Mouse (Mus musculus) kidney, adult 8-10 months (tissue): Measurements from ENCODE around the gene Slc1a3.
"Not testable (repeated sequence)": the region's sequence is repeated elsewhere in the genome, so short reads cannot be mapped to it uniquely, and the experiment has no call there.

Experiments used
- DNase-seq, 2 experiments: peaks; one replicate each; pipeline ENCODE4 v3.0.0; 2022

The Slc1a3 gene

DNA sequence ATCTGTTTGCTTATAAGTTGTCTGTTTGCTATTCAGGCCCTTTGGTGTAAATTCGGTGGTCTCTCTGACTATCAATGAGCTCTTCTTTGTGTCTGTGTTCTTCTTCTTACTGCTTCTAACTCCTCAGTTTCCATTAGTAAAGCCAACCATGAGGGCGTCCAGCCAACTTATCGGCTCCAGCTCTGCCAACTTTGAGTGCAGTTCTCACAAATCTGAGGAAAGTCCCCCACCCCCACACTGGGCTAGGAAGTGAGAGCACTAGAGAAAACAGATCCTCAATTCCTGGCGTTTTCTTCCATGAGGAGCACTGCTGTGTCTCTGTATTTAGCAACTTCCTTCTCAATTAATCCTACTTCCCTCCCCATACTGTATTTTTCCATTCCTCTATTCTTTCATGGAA, 4.4 kb downstream of the Slc1a3 start:
- DNase-seq, result no peak

DNA sequence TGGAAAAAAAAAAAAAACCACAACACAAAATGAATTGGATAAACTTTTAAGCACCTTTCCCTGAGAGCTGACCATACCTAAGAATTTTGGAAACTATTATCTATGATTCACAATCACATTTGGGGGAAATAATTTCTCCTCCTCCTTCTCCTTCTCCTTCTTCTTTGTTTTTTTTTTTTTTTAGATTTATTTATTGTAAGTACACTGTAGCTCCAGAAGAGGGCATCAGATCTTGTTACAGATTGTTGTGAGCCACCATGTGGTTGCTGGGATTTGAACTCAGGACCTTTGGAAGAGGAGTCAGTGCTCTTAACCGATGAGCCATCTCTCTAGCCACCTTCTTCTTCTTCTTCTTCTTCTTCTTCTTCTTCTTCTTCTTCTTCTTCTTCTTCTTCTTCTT, 5.0 kb downstream of the Slc1a3 start:
- not testable (repeated sequence) for DNase-seq

DNA sequence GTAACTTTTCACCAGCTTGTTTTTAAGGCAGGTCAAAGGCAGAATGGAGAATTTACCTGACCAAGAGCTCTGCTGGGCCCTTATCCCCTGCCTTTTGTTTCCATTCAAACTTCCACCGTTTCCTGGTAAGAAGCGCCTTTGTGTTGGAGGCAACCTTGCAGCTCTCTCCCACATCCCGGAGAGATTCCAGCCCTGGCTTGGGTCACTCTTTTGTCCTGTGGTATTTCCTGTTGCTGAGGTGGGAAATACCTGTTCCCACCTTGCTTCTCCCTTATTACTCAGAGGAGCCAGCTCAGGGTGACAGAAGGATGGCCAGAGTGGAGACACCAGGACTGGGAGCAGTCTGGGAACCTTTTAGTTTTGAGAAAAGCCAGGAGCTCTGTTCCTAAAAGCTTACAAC, 12.6 kb downstream of the Slc1a3 start:
- DNase-seq, result no peak

DNA sequence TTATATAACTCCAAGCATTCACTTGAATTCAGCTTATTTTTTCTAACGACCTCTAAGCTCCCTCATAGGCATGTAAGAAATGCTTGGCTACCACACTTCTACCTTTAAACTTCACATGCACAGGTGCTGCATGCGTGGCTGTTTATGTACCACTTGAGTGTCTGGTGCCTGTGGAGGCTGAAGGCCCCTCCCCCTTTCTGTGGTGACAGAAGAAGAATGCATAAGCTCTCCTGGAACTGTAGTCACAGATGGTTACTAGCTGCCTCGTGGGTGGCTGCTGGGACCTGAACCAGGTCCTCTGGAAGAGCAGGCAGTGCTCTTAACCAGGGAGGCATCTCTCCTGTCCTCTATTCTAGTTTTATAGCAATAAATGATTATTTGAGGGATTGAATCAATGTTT, 13.1 kb downstream of the Slc1a3 start:
- no peak for DNase-seq

DNA sequence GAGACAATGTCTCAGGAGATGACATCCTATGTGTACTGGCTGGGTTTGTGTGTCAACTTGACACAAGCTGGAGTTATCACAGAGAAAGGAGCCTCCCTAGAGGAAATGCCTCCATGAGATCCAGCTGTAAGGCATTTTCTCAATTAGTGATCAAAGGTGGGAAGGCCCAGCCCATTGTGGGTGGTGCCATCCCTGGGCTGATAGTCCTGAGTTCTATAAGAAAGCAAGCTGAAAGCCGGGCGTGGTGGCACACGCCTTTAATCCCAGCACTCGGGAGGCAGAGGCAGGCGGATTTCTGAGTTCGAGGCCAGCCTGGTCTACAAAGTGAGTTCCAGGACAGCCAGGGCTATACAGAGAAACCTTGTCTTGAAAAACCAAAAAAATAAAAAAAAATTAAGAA, 20.4 kb downstream of the Slc1a3 start:
- not testable (repeated sequence) for DNase-seq

DNA sequence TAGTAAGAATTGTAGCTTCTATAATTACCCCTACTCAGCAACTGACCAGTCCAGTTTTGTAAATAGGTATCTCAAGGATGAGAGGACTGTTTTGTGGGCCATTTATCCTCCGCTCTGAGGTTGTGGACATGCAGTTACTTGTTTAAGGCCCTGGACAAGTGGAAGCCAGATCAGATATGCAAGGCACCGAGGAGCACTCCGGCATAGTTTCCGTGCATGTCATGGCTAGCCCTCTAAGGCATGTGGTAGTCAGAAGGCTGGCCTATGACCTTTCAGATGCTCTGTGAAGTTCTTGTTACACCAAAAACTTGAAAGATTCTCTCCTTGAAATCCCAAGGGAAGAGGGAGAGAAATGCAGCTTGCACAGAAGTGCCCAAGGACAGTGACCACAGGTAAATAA, 23.7 kb downstream of the Slc1a3 start:
- DNase-seq, result no peak

DNA sequence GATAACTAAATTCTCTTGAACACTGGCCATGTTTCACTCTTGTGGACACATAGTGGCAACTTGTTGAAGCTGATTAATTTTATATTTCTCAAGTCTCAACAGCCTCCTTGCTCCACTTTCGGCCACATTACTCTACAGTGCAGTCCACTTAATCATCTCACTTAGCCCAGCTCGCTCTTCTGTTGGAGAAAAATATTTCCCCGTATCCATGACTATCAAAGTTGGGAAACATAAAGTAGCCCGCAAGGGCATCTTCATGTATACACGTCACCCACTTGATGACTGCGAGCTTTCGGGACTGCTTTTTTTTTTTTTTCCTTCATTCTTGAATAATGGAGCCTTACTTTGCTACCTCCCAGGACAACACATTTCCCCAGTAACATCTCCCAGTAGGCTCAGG, 25.1 kb downstream of the Slc1a3 start:
- DNase-seq, result no peak

DNA sequence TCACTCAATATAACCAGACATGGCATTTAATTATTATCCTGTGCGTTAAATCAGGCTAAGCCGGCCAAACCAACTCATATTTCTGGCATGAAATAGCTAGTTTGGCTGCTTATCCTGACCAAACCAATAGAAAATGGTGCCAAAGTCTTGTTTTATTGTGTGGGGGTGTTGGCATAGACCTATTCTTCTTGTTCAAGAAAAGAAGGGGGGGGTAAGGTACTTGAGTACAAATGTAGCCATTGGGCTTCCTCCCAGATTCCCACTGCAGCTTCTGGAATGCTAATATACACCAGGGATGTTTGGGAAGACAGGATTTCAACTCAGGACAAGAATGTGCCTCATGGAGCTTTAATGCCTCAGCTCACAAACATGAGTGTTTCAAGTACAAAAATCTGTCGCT, 26.3 kb downstream of the Slc1a3 start:
- DNase-seq, result no peak

DNA sequence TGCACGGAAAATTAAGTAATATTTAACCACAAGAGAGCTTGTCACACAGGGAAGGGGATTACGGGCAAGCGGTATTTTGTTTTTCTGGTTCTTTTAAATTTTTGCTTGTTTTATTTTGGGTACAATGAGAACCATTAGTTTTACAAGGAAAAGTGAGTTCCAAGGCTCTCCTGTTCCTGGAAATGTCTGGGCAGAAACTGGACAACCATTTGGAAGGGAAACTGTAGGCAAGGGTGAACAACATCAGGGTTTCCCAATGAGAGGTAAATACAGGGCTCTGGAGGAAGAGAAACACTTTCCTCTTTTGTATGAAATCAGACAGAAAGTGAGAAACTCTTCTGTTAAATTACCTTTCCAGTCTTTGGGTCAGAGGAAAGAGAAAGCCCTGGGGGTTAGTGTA, 27.7 kb downstream of the Slc1a3 start:
- DNase-seq, result no peak

DNA sequence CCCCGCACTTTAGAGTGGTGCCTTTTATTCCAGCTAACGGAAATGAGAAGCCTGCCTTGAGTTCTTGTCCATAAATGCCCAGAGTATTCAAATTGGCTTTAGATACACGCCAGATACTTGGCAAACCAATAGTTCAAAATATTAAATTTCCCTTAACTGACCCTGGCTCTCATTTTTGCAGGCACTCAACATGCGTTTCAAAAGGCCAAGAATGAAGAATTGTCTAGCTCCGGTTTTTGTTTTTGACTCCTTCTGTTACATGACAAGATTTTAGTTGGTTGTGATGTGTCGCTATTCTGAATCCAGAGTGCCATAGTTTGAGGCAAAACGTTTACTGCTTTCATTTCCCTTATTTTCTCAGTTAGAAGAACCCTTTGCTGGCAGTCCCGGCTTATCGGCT, 28.1 kb downstream of the Slc1a3 start:
- DNase-seq, result no peak

DNA sequence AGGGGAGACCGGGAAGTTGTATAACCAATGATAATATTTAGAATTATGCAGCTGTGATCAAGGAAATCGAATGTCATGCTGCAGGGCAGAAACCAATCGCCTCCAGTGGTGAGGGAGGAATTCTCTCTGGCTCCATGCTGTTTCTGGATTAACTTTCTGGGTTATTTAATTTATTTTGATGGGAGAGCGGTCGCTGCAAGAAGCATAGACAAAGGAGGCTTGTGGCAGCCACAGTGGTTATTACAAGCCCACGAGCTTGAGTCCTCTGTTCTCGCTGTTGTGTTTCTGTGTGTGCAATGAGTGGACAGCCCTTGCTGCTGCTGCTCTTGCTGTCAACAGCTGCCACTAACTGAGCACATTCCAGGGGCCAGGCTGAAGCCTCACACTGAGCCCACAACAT, 28.6 kb downstream of the Slc1a3 start:
- no peak for DNase-seq

DNA sequence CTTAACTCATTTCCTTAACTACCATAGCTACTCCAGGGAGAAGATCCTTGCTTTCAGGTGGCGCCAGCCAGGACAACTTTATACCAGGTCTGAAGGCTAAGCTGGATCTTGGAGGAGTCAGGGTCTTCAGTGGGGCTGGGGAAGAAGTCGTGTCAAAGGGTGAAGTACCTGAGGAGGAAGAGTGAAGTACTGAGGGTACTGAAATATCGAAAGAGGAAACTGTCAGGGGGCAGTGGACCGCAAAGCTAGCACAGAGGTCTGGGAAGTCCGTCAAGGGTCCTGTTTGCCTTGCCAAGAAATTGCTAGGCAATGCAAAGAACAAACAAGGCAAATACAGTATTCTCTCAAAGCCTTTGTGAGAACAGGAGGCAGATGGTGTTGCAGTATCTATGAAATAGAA, 29.6 kb downstream of the Slc1a3 start:
- DNase-seq, result no peak

DNA sequence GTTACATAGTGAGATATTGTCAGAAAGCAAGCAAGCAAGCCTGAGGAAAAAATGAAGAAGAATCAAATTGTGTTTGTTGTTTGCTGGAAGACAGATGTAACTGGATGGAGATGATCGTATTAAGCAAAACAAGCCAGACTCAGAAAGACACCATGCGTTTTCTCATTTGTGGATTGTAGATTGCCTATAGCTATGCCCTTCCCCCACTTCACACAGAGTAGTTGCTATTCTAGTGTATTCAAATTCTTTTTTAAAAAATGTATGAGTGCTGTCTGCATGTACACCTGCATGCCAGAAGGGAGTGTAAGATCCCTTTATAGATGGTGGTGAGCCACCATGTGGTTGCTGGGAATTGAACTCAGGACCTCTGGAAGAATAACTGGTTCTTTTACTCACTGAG, 33.6 kb downstream of the Slc1a3 start:
- no peak for DNase-seq

DNA sequence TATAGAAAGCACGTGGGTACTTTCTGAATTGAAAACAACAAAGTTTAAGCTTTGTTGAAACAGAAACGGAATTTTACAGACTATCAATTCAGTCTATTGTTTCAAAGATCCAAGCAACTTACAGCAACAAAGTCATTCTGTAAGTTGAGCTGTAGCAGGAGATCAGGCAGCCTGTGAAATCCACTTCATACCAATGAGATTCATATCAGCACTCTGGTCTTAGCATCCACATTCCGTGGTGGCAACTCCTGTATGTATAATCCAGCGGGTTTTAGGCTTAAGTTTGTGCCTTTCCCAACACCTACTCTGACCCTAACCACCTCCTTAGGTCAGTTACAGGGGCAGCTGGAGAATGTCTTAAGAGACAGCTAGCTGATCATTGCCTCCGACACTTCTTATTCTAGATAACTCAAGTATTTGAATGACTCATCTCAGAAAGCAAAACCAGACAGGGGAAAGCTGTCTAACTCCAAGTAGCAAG, 34.3 kb downstream of the Slc1a3 start:
- DNase-seq, result no peak

DNA sequence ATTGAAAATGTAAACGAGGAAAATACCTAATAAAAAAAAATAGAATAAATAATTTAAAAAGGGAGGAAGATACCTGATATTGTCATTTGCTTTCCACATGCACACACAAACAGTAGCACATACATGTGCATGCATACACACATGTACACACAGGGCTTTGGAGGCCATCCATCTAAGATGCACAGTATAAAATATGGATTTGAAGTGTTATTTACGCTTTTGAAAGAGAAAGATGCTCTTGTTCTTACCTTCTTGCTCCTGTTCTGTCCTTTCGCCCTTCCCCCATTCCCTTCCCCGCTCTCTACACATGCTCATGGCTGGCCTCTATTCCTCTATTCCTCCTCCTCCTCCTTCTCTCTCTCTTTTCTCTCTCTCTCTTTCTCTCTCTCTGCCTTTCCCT, 34.9 kb downstream of the Slc1a3 start:
- no peak for DNase-seq

DNA sequence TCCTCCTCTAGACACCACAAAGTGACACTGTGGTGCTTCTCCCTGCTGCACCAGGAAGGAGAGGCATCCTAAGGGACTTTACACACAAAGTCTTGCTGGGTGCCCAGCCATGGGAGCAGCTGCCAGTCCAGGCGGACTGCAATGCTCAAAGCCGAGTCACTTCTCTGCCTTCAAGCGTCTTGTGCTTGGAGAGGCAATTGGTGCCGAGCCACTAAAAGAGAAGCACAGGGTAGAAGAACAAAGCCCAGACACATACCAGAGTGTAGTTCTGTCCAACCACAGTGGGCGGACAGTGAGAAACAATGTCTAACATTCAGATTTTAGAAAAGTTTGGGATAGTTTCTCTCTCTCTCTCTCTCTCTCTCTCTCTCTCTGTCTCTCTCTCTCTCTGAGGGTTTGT, 38.0 kb downstream of the Slc1a3 start:
- no peak for DNase-seq

DNA sequence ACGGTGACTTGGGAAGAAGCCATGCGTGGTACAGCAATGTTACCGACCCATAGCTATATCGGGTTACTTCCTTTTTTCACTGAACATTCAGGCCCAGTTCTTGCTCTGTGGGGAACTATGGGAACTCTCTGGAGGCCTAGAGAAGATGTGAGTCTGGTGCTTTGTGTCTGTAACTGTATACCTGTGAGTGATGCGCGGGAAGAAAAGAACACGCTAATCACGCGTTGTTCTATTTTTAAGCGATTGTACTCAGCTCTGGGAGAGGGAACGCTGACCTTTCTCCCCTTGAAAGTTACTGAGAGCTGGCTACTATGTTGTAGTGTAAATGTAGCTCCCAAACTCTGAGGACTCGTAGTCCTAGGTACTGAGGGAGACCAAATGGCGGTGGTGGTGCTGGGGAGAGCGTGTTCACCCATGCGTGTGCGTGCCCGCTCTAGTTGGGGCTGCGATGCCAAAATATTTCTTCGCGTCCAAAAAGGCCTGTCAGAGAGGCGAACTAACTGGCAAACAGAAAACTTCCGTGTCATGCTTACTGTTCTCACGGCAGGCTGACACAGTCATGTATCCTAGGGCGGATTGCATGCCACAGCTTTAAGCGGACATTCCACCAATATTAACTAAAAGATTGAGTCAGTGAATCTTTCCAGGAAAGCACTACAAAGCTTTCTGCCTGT, 42.6 kb downstream of the Slc1a3 start:
- no peak for DNase-seq

DNA sequence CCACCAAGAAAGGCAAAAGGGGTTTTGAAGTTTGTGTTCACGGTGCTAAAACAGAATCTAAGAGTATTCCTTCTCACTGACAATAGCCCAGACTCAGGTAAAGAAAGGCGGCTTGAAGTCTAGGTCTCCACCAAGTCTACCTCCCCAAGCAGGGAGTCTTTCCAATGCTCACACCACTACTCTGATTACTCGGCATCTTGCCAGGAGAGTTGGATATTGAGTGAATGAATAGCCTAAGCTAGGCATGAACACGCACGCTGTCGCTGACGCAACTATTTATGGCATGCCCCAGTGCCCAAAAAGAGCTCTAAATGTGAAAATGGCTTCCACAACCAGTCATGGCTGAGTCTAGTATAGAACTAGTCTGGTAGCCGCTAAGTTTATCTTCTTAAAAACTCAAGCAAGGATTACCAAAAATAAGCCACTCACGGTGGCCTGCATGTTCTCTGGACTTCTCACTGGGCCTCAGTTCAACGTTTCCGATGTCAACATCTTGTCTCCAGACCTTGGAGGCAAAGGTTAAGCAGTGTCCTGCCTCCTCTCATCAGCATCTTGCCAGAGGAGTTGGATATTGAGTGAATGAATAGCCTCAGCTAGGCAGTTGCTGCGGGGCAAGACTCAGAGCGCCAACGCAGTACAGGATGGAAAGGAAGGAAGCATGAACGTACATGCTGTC, 44.8 kb downstream of the Slc1a3 start:
- DNase-seq, result no peak

DNA sequence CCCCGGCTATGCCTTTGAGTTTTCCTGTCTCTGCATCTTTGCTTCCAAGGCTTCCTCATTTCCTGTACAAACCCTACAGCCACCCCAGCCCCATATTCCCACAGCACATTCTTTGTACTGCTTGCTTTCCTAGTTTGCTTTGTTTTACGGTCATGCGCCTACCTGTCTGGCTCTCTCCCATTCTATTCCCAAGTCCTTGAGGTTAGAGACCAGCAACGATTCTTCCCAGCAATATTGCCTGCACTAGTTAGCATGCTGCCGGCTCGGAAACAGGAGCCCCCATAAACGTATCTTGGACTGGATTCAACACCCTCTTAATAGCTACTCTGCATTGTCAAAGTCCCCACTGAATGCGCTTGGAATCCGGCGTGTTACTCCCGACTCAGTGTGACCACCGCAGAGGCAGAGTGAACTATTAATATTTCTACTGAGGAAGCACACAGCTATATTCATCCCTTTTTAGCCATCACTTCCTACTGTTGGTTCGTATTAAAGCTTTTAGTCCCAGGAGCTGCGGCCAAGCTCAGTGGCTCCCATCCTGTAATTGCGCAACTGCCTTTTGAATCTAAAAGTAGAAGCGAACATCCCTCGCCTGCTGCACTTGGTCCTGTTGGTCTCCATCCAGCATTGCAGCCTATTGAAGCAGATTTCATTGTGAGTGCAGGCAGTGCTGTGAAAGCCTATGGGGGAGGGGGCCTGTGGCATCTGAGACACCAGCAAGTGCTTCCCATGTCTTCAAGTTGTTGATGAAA, 47.0 kb downstream of the Slc1a3 start:
- DNase-seq, result no peak

DNA sequence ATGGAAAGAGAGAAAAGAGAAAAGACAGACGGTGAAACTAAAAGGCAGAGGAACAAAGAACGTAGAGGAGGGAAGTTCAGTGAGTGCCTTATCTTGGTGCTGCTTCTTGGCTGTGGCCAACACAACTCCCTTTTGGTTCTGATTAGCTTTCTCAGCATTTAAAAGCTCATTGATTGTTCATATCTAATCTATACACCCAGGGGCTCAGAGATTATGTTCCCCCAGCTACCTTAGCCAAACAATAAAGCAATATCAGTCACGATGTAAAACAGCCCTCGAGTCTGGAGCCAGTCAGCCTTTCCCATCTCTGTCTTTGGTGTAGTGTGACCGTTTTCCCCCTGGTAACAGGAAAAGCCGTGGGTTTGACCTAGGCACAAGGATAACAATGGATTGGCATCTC, 48.7 kb downstream of the Slc1a3 start:
- no peak for DNase-seq

DNA sequence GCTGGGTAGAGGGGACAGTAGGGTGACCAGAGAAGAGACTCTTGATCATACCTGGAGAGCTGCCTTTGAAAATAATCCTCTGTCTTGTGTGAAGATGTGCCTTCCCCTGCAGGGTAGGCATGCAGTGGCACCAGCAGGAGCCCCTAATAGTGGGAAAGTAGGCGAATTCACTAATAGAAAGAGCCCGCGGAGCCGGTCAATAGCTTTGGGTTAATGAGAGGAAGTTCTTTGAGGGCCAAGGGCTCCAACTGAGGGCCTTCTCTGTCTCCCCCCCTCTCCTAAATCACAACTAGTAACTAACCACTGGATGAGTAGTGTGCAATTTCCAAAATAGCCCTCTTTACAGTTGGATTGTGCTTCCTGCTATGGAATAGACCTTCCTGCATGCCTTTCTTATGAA, 50.6 kb downstream of the Slc1a3 start:
- no peak for DNase-seq

DNA sequence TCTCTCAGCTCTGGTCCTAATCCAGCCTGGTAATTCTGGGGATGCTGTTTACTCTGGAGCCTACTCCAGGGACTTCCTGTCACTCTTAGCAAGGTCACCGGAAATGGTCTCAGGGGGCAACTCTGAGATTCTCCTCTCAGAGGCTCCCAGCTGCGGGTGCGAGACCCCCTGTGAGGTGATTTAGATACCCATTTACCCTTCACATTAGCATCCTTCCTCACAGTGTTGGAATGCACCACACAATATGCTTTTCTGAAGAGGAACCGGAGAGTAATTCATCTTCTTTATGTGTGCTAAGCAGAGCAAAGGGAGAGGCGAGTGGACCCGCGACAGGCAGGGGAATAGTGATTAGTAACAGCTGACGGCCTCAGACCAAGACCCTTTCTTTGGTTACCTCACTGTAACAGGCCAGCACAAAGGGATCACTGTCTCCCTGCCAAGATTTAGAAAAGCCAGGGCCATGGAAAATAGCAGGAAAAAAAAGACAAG, 51.0 kb downstream of the Slc1a3 start:
- DNase-seq, result no peak

DNA sequence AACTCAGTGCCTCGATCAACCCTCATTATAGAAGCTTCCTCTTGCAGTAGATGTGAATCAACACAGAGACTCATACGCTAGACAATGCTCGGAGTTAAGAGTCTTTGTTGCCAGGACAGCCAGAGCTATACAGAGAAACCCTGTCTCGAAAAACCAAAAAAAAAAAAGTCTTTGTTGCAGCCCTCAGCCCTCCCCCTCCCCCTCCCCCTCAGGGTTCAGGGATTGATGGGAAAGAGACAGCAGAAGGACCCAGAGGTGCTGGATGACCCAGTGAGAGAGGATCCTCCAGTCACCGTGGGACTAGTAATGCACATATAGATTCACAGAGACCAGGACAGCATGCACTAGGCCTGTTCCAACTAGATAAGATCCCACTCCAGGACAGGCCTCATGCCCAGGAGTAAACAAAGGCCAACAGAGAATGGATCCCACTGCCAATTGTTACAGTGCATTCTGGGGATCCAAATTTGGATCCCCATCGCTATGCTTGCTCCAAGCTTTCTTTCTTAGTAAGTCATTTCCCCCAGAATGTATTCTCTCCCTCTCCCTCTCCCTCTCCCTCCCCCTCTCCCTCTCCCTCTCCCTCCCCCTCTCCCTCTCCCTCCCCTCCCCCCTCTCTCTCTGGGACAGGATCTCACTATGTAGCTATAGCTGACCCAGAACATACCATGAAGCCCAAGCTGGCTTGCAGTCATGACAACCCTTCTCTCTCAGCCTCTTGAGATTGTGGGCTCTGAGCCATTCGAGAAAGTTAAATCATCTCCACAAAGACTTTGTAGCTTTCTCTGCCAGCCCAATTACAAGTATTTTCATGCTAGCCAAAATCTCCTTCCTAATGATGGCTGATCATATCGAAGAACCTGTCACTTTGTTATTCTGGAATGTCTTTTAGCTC, 52.2 kb downstream of the Slc1a3 start:
- no peak for DNase-seq
